Mouse (Mus musculus) heart, adult 2 months (tissue): ENCODE measurements at regions not wholly inside any gene's neighbourhood (a gene's known extent, or its start where the extent isn't known, plus 50 kb on each side); places are given as distances from the start of the nearest gene placed in this dataset.

ENCODE experiments used
- CTCF ChIP-seq: fragments of 200-600 bp; IDR thresholded peaks from 2 replicates; pipeline ENCODE4 v1.8.1; 2022; ENCODE audit warnings: antibody characterized with exemption, mild to moderate bottlenecking, moderate library complexity
- EP300 ChIP-seq: fragments of 200-500 bp; IDR thresholded peaks from 2 replicates; pipeline ENCODE4 v1.6.1; 2011; ENCODE audit warnings: low read depth, low read length, control low read depth; ENCODE audit not compliant: insufficient read depth

DNA sequence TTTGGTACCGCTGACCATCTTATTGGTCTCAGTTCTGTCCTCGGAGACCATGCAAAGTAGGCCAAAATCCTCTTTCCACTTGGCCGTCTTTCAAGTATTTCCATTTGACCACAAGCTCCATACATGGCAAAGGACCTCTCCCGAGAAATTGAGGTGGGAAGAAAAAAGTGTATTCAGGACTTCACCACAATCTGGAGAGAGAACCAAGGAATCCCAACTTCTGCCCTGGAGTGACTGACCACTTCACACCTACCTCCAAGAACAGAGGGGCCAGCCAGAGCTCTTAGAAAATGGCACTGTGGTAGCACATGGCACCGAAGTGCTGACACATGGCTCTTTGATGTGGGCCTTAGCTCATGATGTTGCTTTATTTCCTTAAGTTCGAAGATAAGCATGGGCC lies 105.9 kb upstream of the Bcl6 start:
- TF ChIP-seq CTCF: no peak
- TF ChIP-seq EP300: no peak
